Mouse (Mus musculus) embryonic facial prominence, embryonic 11.5 days (tissue): ENCODE measurements at regions not wholly inside any gene's neighbourhood (a gene's known extent, or its start where the extent isn't known, plus 50 kb on each side); places are given as distances from the start of the nearest gene placed in this dataset.
A peak's percentile ranks its signal among the peaks of the same experiment; 100 is the strongest.

ENCODE experiments used
- ATAC-seq: fragments of 200-750 bp; cut with Nextera tagmentation; replicated peaks from 2 replicates; pipeline ENCODE4 v1.8.0; 2017; ENCODE audit warnings: low read depth; ENCODE audit not compliant: insufficient number of reproducible peaks, low FRiP score, low TSS enrichment
- DNase-seq: peaks from one replicate; pipeline ENCODE4 v3.0.0-alpha.2; 2015; ENCODE audit warnings: low spot score
- H3K27ac ChIP-seq: fragments of 300-500 bp; sonication (generic); replicated peaks from 2 replicates; pipeline ENCODE4 v1.5.1; 2014; ENCODE audit warnings: mild to moderate bottlenecking, low read depth, low read length, control low read depth
- H3K27me3 ChIP-seq: fragments of 300-500 bp; sonication (generic); 2 replicates; pipeline ENCODE4 v1.6.1; 2014; ENCODE audit warnings: mild to moderate bottlenecking, low read length, moderate library complexity, mixed read lengths; ENCODE audit not compliant: control insufficient read depth, insufficient read depth
- H3K36me3 ChIP-seq: fragments of 300-500 bp; sonication (generic); replicated peaks from 2 replicates; pipeline ENCODE4 v1.6.1; 2014; ENCODE audit warnings: low read depth, mild to moderate bottlenecking, low read length, moderate library complexity, mixed read lengths; ENCODE audit not compliant: control insufficient read depth, insufficient read depth
- H3K4me1 ChIP-seq: fragments of 300-500 bp; sonication (generic); 2 replicates; pipeline ENCODE4 v1.6.1; 2014; ENCODE audit warnings: low read length, mixed read lengths; ENCODE audit not compliant: control insufficient read depth, insufficient read depth
- H3K4me2 ChIP-seq: fragments of 300-500 bp; sonication (generic); 2 replicates; pipeline ENCODE4 v1.6.1; 2014; ENCODE audit warnings: low read depth, mild to moderate bottlenecking, control low read depth, low read length, moderate library complexity
- H3K4me3 ChIP-seq: fragments of 300-500 bp; sonication (generic); 2 replicates; pipeline ENCODE4 v1.5.1; 2014; ENCODE audit warnings: low read depth, low read length, control low read depth
- H3K9ac ChIP-seq: fragments of 300-500 bp; sonication (generic); replicated peaks from 2 replicates; pipeline ENCODE4 v1.6.1; 2014; ENCODE audit warnings: mild to moderate bottlenecking, control low read depth, low read length
- H3K9me3 ChIP-seq: fragments of 300-500 bp; sonication (generic); replicated peaks from 2 replicates; pipeline ENCODE4 v1.6.1; 2016; ENCODE audit warnings: mild to moderate bottlenecking, low read length, inconsistent platforms, mixed read lengths; ENCODE audit not compliant: control insufficient read depth
- WGBS: fragments of 180-500 bp; shearing (Covaris S2); extraction: QIAGEN DNeasy Blood & Tissue Kit; methylation state at CpG from one replicate; pipeline ENCODE4 v1.1.7; 2014; 5-methylcytosine and 5-hydroxymethylcytosine counted together

DNA sequence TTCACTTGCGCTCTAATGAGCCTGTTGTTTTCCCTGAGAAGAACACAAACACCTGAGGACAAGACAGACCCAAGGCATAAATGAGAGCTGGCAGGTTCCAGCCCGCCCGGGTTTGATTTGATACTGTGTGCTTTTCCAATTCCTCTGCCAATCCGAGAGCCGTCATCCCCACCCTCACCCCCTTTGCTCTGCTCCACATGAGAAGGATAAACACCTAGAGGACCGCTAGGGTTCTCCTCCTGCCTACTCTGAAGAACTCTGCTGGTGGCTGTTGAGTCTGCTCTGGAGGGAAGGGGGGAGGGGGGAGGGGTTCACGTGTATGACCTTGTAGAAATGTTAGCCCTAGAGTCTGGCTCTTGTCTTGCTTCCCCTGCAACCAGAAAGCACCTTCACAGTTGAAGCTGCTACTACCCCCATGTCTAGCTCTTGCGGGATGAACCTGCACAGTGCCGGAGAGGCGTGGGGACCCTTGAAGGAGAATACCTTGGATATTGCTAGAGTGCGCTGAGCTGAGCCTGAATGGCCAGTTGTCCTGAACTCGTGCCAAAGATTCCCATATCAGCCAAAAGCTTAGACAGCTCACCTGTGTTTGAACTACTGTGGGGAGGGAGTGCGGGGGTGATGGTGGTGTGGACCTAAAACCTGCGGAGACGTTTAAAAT is 225.0 kb upstream of the Atp5g3 start:
- Histone ChIP-seq H3K4me1 (no peaks in the 10 kb centered on the region), H3K9me3 (no peaks in the 10 kb centered on the region), H3K4me2 (no peak overlapping the region), H3K4me3 (no peak overlapping the region), H3K9ac (no peak overlapping the region), H3K27me3 (no peaks in the 10 kb centered on the region; the same call in 1 of the 2 replicates), H3K27ac (no peak overlapping the region), H3K36me3 (no peaks in the 10 kb centered on the region)
- ATAC-seq: no peak
- WGBS: 43% methylated on average over 15 of the region's 15 CpGs
- no peak for DNase-seq

DNA sequence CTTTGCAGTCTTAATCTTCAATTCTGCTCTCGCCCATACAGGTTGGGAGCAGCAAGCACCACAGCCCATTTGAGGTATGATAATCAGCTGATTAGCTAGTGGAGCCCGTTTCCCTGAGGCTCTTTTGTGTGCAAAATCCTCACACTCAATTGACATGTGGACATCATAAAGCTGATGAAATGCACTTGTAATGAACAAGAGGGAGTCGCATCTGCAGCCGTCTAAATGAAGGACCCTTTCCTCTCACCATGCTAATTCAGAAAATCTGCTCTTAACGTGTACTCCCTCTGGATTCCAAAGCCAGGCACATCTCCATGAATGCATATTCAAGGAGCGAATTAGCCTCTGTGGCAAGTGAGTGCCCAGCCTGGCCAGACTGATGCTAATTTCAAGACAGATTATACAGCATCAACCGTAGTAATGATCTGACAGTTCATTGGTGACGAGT is 219.0 kb upstream of the Atp5g3 start:
- no peak overlapping the region for H3K4me2 ChIP-seq
- H3K27me3 ChIP-seq: peaks cover 3% of the 10 kb centered on the region; the same call in 1 of the 2 replicates
- H3K36me3 ChIP-seq: no peaks in the 10 kb centered on the region
- DNase-seq (peak; percentile 35), ATAC-seq (no peak)
- 10% methylated on average over 8 of the region's 8 CpGs for WGBS
- H3K4me1 ChIP-seq: 0 out of 2 replicates have a peak, but pooled peaks cover 3% of the 10 kb centered on the region
- H3K4me3 ChIP-seq: no peak overlapping the region
- no peak overlapping the region for H3K27ac ChIP-seq
- H3K9me3 ChIP-seq: no peaks in the 10 kb centered on the region
- H3K9ac ChIP-seq: no peak overlapping the region

DNA sequence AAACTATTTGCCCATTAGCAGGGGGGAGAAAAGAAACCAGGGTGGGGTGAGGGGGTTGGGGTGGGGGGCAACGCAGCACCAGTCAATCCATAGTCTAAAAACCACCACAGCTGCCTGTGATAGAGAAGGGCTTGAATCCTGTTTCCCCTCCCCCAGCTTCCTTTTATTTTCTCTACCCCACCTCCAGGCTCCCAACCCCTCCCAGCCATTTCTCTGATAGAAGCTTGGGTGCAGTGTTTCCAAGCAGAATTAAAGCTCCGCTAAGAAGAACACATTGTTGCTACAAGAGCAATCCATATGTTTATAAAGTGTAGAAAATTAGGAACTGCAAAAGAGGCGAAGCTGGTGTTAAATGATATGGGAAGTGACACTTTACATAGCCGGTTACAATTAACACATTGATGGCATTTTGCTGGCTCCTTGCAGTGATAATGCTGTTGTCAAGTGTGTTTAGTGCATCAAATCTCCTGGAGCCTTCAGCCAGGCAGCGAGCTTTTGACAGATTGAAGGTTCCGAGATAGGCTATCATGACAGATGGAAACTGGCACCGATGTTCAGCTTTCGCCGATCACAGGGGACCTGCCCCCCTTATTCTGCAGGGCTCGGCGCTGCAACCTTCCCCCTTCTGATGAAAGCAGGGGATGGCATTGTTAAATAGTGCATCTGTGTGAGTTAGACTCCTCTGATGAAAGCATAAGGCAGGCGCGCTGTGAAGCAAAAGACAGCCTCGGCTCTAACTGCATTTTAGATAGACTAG is 217.8 kb upstream of the Atp5g3 start:
- peak overlapping the region; percentile 30 for H3K4me2 ChIP-seq
- no peak overlapping the region for H3K27ac ChIP-seq
- peak overlapping the region; percentile 20 for H3K4me3 ChIP-seq
- no peak overlapping the region for H3K9ac ChIP-seq
- peaks cover 3% of the 10 kb centered on the region; the same call in 1 of the 2 replicates for H3K27me3 ChIP-seq
- H3K9me3 ChIP-seq: no peaks in the 10 kb centered on the region
- no peak; the same call in 1 of the 2 replicates for ATAC-seq
- no peaks in the 10 kb centered on the region for H3K36me3 ChIP-seq
- peak; percentile 33 for DNase-seq
- under 1% methylated on average over 14 of the region's 14 CpGs for WGBS
- 0 out of 2 replicates have a peak, but pooled peaks cover 3% of the 10 kb centered on the region for H3K4me1 ChIP-seq

DNA sequence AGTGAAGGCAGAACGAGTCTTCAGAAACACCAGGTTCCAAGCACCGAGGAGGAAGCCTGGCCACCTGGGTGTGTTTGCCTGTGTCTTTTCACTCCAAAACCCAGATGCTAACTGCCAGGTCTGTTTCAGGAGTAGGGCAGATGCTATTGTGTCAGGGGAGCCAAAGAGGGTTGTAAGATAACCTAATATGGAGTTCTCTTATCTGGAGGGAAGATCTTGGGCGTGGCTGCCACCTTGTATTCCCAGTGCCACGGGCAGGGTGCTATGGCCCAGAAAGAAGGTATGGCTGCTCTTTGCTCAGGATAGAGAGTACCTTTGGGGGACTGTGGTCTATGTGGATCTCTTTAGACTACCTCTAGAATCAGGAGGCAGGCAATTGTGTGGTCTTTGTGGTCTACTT is 216.0 kb upstream of the Atp5g3 start:
- H3K9ac ChIP-seq: no peak overlapping the region
- 0 out of 2 replicates have a peak, but pooled peaks cover 3% of the 10 kb centered on the region for H3K4me1 ChIP-seq
- ATAC-seq (no peak), DNase-seq (no peak)
- no peaks in the 10 kb centered on the region for H3K36me3 ChIP-seq
- H3K9me3 ChIP-seq: no peaks in the 10 kb centered on the region
- H3K4me2 ChIP-seq: no peak overlapping the region
- peaks cover 3% of the 10 kb centered on the region; the same call in 1 of the 2 replicates for H3K27me3 ChIP-seq
- no peak overlapping the region for H3K4me3 ChIP-seq
- H3K27ac ChIP-seq: no peak overlapping the region
- 87% methylated on average over 4 of the region's 4 CpGs for WGBS

DNA sequence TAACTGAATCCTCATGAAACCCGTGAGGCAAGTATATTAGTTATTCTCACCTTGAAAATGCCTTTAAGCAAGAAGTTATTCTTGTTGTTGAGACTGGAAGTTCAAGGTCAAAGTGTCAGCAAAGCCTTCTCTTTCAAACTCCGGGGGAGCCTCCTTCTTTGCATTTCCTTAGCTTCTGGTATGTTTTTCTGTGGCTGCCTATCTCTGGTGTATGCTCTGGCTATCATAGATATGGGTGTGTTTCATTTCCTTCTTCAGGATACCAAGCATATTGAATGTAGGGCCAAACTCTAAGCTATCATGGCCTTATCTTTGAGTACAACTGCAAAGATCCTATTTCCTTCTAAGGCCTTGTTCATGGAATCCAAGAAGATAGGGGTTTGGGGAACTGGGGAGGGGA is 213.1 kb upstream of the Atp5g3 start:
- H3K27me3 ChIP-seq: no peaks in the 10 kb centered on the region
- no peak overlapping the region for H3K4me3 ChIP-seq
- DNase-seq (no peak), ATAC-seq (no peak)
- no peak overlapping the region for H3K4me2 ChIP-seq
- 54% methylated on average over 2 of the region's 2 CpGs for WGBS
- H3K9me3 ChIP-seq: no peaks in the 10 kb centered on the region
- H3K27ac ChIP-seq: no peak overlapping the region
- no peaks in the 10 kb centered on the region for H3K36me3 ChIP-seq
- H3K4me1 ChIP-seq: 0 out of 2 replicates have a peak, but pooled peaks cover 3% of the 10 kb centered on the region
- H3K9ac ChIP-seq: no peak overlapping the region

DNA sequence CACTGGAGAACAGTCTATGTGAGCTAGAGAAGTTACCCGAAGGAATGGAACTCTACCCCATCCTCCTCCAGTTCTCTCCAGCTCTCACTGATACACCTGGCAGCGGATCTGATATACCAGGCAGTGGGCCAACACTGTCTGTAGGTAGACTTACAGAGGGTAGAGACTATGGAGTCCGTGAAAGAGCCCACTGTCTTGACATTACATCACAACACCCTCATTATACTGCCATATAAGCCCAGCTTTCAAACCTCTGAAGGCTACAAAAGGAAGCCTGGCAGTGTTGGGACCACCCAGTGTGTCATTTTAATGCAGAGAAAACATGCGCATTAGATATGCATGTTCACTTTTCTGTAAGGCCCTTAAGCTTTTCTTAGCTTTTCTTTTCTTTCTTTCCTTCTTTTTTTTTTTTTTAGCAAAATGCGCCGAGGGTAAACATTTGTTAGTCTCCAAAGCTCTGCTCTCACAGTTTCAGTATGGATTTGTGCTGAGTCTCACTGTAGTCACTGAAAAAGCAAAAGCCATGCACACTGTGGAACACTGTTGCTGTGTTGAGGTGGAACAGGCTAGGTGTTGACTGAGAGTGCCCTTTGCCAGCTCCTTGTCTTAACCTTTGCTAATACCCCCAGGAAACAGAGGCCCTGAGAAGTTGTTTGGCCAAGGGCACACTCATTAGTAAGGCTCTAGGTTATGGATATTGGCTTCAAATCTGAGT is 212.4 kb upstream of the Atp5g3 start:
- Histone ChIP-seq H3K9ac (no peak overlapping the region), H3K4me2 (no peak overlapping the region), H3K4me1 (no peaks in the 10 kb centered on the region), H3K27ac (no peak overlapping the region), H3K9me3 (no peaks in the 10 kb centered on the region), H3K4me3 (no peak overlapping the region), H3K36me3 (no peaks in the 10 kb centered on the region), H3K27me3 (no peaks in the 10 kb centered on the region)
- DNase-seq: no peak
- ATAC-seq: no peak
- 39% methylated on average over 6 of the region's 6 CpGs for WGBS

DNA sequence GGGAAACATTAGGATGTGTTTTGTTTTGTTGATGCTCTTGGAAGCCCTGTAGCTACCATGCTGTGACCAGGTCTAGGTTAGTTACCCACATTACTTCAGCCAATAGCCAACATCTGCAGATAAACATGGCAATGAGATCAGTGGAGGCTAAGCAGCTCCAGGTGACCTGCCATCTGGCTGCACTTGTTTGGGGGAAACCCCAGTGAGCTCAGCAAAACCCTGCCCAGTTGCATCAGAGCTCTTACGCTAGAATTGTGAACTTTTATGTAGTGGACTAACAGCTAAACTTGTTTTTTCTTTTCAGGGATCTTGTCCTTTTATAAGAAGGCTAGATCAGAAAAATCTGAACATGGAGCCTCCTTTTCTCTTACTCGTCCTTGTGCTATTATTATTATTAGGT is 211.8 kb upstream of the Atp5g3 start:
- no peaks in the 10 kb centered on the region for H3K9me3 ChIP-seq
- H3K4me1 ChIP-seq: no peaks in the 10 kb centered on the region
- no peak for DNase-seq
- no peak for ATAC-seq
- WGBS: 68% methylated on average over 2 of the region's 2 CpGs
- no peak overlapping the region for H3K4me3 ChIP-seq
- no peaks in the 10 kb centered on the region for H3K36me3 ChIP-seq
- H3K9ac ChIP-seq: no peak overlapping the region
- no peaks in the 10 kb centered on the region for H3K27me3 ChIP-seq
- no peak overlapping the region for H3K4me2 ChIP-seq
- H3K27ac ChIP-seq: no peak overlapping the region
